Mouse (Mus musculus) spleen, postnatal 4 days (tissue): Measurements from ENCODE around the gene Dcdc2c.
A peak's percentile ranks its signal among the peaks of the same experiment; 100 is the strongest.

Source experiments
- DNase-seq, 2 experiments: peaks; one replicate each; pipeline ENCODE4 v3.0.0; 2022; ENCODE audit warnings: low spot score in 2 of 2

The Dcdc2c gene

GRCm38 (mm10) chr12:28458786-28459185, 93.4 kb downstream of the Dcdc2c start:
- DNase-seq, result no peak

GRCm38 (mm10) chr12:28436536-28436935, 115.7 kb downstream of the Dcdc2c start:
- DNase-seq, result no peak

GRCm38 (mm10) chr12:28432729-28433067, 119.5 kb downstream of the Dcdc2c start:
- no peak for DNase-seq

DNA sequence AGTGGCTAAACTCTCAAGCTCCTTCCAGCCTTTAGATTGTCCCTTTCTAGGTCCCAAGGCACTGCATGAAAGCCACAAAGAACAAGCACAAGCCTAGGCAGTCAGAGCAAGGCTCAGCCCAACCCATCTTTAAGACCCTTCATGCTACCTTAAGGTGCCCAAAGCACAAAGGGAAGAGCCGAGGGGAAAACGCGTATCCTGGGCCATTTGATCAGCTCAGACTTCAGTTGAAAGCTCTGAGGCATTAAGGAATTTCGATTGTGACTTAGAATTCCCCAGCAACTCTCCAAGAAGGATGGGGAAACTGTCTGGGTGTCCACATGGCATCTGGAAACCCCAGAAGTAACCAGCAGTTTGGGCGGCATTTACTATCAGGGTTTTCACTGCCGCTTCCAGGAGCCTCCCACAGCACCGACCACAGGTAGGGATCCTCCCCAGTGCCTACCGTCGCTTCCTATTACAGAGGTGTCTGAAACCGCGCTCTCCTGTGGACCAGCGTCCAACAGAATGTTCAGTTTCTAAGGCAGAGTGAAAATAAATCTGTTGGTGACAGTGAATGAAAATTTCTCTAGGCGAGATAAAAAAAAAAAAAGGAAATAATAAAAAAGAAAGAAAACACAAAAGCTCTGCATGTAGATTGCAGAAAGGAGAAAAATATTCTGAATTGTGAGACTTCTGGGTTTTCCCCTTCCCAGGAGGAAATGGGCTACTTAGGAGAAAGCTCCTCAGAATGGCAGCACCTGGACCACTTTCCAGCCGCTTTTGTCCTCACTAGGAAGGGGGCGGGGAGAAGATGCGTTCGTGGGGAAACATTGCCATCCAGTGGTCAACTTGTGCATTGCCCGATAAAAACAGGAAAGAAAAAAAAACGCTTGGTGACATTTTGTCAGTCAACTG, 120.1 kb downstream of the Dcdc2c start:
- DNase-seq, result peak in 1 of 2 experiments; percentile 62

- DNase-seq, result no peak
These were observed 122.3 kb downstream of the Dcdc2c start for GRCm38 (mm10) chr12:28429856-28430255.

DNA sequence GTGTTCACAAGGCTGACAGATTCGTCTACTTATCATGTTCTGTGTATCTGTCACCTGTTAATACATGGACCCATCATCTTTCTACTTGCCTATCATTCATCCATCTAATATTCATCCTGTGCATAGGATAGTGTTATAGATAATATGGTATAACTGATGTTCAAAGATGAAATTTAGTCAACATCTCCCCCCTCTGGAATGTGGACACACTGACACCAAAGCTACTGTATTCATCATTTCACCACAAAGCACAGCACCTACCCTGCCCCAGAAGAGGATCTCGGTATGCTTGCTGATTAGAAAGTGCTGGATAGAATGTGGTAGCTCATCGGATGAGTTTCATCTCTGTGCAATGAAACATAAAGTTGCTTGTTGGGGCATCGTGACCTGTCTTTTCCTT, 135.2 kb downstream of the Dcdc2c start:
- no peak for DNase-seq

- DNase-seq, result no peak
These were observed 144.4 kb downstream of the Dcdc2c start for GRCm38 (mm10) chr12:28407656-28408405.

DNA sequence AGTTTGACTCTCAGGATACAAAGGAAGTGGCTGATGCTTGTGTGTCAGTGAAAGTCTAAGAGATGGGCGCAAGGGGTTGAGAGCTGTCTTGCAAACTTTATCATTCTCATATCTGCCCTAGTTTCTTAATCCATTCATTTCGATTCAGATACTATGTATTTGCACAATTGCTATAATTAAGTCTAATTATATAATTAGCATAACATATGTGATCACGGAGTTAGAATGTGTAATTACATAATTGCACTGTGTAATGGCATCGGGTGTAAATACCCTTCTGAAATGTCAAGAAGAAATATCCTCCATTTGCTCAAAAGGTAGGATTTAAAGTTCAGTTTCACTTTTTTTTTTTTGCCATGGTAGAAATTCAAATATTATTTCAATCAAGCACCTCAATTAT, 149.9 kb downstream of the Dcdc2c start:
- DNase-seq, result no peak

GRCm38 (mm10) chr12:28401372-28401771, 150.8 kb downstream of the Dcdc2c start:
- no peak for DNase-seq

DNA sequence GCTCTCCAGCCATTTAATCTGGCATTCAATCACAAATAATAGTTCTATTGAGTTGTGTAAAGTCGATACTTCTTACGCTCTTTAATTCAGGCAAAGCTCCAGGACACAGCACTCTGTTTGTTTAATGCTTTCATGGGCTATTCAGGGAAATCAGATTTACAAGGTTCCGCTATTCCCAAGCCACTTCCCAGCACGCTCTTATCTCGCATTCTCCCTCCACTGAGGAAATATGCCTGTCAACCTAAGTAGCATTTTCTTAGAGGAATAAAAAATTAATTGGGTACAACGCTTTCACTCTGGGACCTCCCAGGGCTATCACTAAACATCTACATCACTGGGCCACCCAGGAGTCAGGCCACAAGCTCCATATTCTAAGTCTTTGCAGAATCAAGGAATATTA, 160.1 kb downstream of the Dcdc2c start:
- no peak for DNase-seq
